Mouse (Mus musculus): ENCODE data around the gene Bfsp2. TPM values are rescaled to one million over a fixed set of nuclear protein-coding genes. Genes with fewer than 3 reads are reported as not detected.

Bfsp2 gene
- polyA plus RNA-seq, 1 experiment from 2014 or later: 4.0 TPM

- Histone ChIP-seq H3K27ac (peak overlapping the region; percentile 73), H3K27me3 (no peaks in the 10 kb centered on the region), H3K9me3 (no peaks in the 10 kb centered on the region), H3K4me1 (replicated peaks) (peaks cover 22% of the 10 kb centered on the region), H3K4me2 (replicated peaks) (no peak overlapping the region), H3K9ac (replicated peaks) (no peak overlapping the region; the same call in 1 of the 2 replicates), H3K36me3 (no peaks in the 10 kb centered on the region), H3K4me3 (replicated peaks) (no peak overlapping the region)
- ATAC-seq: peak; percentile 34; the same call in 1 of the 2 replicates
- WGBS: 42% methylated on average over 8 of the region's 8 CpGs
Observed at GRCm38 (mm10) chr9:103480603-103481220, 492 bp upstream of the Bfsp2 start.

DNA sequence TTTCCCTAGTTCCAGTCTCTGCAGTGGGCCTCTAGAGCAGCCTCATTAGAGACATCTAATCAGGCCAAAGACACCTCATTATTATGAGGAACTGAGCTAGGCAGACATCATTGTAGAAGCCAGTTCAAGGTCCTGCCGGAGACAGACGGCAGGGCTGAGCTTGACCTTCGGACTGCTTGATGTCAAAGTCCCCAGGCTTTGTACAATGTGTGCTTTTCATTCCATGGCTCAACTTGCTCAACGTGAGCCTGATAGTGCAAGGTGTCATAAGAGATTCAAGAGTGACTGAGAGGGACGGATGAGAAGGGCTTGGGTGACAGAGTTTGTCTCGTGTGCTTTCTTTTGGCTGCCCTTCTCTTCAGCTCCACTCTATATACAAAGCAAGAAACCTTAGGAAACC lies 4.8 kb downstream of the Bfsp2 start:
- no peaks in the 10 kb centered on the region for H3K9me3 ChIP-seq
- H3K4me2 ChIP-seq (replicated peaks): no peak overlapping the region
- H3K27me3 ChIP-seq: no peaks in the 10 kb centered on the region; the same call in 1 of the 2 replicates
- H3K9ac ChIP-seq (replicated peaks): no peak overlapping the region
- H3K4me3 ChIP-seq (replicated peaks): no peak overlapping the region
- no peaks in the 10 kb centered on the region for H3K36me3 ChIP-seq
- peaks cover 51% of the 10 kb centered on the region for H3K4me1 ChIP-seq (replicated peaks)
- 82% methylated on average over 6 of the region's 6 CpGs for WGBS
- ATAC-seq: no peak
- no peak overlapping the region for H3K27ac ChIP-seq

DNA sequence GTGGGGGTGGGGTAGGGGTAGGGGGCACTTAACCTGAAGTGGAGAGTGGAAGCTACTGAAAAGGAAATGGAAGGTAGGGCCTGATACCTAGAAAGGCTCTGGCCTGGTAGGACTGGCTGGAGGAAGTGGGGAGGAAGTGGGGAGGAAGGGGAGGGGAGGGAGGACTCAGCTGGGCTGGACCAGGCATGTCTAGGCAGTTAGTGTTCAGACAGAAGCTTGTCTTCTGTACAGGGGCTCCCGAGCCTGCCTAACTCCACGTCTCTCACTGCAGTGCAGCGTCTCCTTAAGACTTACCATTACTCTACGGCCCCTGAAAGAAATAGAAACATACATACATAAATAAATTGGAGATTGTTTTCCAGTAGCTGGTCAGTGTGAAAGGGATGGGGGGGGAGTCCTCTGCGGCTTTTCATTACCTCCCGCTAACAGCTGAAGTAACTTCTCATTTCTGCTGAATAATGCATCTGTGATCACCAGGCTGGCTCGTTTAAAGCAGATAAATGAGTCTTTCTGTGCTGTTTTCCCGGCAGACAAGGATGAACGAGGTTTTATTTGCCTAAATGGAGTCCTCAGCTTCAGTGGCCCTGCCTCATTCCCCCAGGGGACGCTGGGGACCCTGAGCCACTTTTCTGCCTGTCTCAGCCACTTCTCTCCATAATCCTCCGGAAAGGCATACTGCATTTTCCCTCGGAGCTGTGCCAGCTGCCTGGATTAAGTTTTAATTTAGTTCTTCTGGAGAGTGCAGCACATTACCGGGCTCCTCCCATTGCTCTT lies 6.1 kb downstream of the Bfsp2 start:
- WGBS: 12% methylated on average over 13 of the region's 13 CpGs
- H3K4me3 ChIP-seq (replicated peaks): no peak overlapping the region
- H3K9ac ChIP-seq (replicated peaks): no peak overlapping the region
- ATAC-seq: peak; percentile 66
- H3K27me3 ChIP-seq: no peaks in the 10 kb centered on the region; the same call in 1 of the 2 replicates
- peak overlapping the region; percentile 71 for H3K27ac ChIP-seq
- peak overlapping the region; percentile 25 for H3K4me2 ChIP-seq (replicated peaks)
- H3K36me3 ChIP-seq: no peaks in the 10 kb centered on the region
- peaks cover 50% of the 10 kb centered on the region for H3K4me1 ChIP-seq (replicated peaks)
- H3K9me3 ChIP-seq: no peaks in the 10 kb centered on the region

GRCm38 (mm10) chr9:103471784-103472183 lies 8.4 kb downstream of the Bfsp2 start:
- no peak overlapping the region for H3K9ac ChIP-seq (replicated peaks)
- H3K27ac ChIP-seq: peak overlapping the region; percentile 7; the same call in 1 of the 2 replicates
- WGBS: 21% methylated on average over 11 of the region's 11 CpGs
- H3K9me3 ChIP-seq: no peaks in the 10 kb centered on the region
- H3K27me3 ChIP-seq: no peaks in the 10 kb centered on the region; the same call in 1 of the 2 replicates
- no peak overlapping the region for H3K4me3 ChIP-seq (replicated peaks)
- H3K36me3 ChIP-seq: no peaks in the 10 kb centered on the region
- H3K4me1 ChIP-seq (replicated peaks): peaks cover 54% of the 10 kb centered on the region
- H3K4me2 ChIP-seq (replicated peaks): 0 out of 2 replicates have a peak overlapping the region, but pooled peaks have one; percentile 15
- no peak for ATAC-seq

- Histone ChIP-seq H3K4me1 (replicated peaks) (peaks cover 63% of the 10 kb centered on the region), H3K9ac (replicated peaks) (no peak overlapping the region), H3K27ac (no peak overlapping the region), H3K27me3 (no peaks in the 10 kb centered on the region; the same call in 1 of the 2 replicates), H3K9me3 (no peaks in the 10 kb centered on the region), H3K4me2 (replicated peaks) (no peak overlapping the region), H3K4me3 (replicated peaks) (no peak overlapping the region), H3K36me3 (no peaks in the 10 kb centered on the region)
- 66% methylated on average over 5 of the region's 5 CpGs for WGBS
- no peak for ATAC-seq
Observed at GRCm38 (mm10) chr9:103469516-103469915, 10.7 kb downstream of the Bfsp2 start.

DNA sequence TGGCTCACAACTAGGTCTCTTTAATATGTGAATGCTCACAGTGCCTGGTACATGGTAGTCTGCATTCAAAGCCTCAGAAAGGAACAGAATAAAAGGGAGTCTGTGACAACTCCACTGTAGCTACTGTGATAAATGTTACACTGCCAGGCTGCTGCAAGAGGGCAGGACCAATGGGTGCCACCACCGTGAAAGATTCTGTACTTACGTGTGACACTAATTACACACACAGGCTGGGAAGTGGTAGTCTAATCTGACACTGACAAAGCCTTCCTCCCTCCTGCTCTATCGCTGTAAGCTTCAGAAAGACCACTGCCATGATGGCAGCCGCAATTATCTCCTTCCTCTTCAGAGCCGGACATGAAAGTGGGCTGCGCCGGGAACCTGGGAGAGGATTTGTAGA lies 11.3 kb downstream of the Bfsp2 start:
- Histone ChIP-seq H3K9me3 (no peaks in the 10 kb centered on the region), H3K27me3 (no peaks in the 10 kb centered on the region; the same call in 1 of the 2 replicates), H3K36me3 (no peaks in the 10 kb centered on the region), H3K27ac (no peak overlapping the region), H3K4me3 (replicated peaks) (no peak overlapping the region), H3K9ac (replicated peaks) (no peak overlapping the region), H3K4me2 (replicated peaks) (no peak overlapping the region), H3K4me1 (replicated peaks) (peaks cover 59% of the 10 kb centered on the region)
- no peak for ATAC-seq
- 80% methylated on average over 7 of the region's 7 CpGs for WGBS

DNA sequence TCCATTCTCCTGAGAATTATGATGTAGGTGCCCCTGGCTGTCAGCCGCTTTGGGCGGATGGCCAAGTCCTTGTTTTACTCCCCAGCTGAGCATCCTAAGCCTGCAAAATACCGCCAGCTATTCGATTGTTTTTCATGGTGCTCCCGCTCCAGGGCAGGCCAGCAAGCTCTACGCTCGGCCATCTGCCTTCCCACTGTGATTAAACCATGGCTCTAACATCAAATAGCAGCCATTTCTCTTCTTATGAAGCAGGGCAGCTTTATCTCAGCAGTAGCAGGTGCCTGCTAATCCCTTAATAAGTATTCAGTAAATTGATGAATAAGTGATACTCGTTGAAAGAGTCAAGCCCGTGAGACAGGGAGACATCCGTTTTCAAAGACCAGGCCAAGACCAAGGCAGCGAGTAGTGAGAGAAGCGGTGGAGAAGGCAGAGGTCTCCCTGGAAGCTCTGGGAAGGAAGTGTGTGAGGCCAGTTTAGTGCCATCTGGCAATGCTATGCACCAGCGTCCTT lies 14.5 kb downstream of the Bfsp2 start:
- WGBS: 14% methylated on average over 13 of the region's 13 CpGs
- H3K27ac ChIP-seq: peak overlapping the region; percentile 83
- no peak overlapping the region for H3K4me2 ChIP-seq (replicated peaks)

GRCm38 (mm10) chr9:103465293-103465692 lies 14.9 kb downstream of the Bfsp2 start:
- peak overlapping the region; percentile 83 for H3K27ac ChIP-seq
- WGBS: 4% methylated on average over 1 of the region's 1 CpGs
- no peaks in the 10 kb centered on the region for H3K27me3 ChIP-seq
- no peak overlapping the region for H3K4me3 ChIP-seq (replicated peaks)
- H3K4me1 ChIP-seq (replicated peaks): peaks cover 32% of the 10 kb centered on the region
- H3K36me3 ChIP-seq: no peaks in the 10 kb centered on the region
- no peak overlapping the region for H3K9ac ChIP-seq (replicated peaks)
- ATAC-seq: peak; percentile 66
- H3K9me3 ChIP-seq: no peaks in the 10 kb centered on the region
- H3K4me2 ChIP-seq (replicated peaks): no peak overlapping the region

More for the DNA sequence above, 14.5 kb downstream of the Bfsp2 start:
- no peaks in the 10 kb centered on the region for H3K9me3 ChIP-seq
- ATAC-seq: peak; percentile 92
- H3K9ac ChIP-seq (replicated peaks): no peak overlapping the region
- no peak overlapping the region for H3K4me3 ChIP-seq (replicated peaks)
- H3K4me1 ChIP-seq (replicated peaks): peaks cover 37% of the 10 kb centered on the region
- no peaks in the 10 kb centered on the region for H3K27me3 ChIP-seq
- H3K36me3 ChIP-seq: no peaks in the 10 kb centered on the region

GRCm38 (mm10) chr9:103463833-103464232 lies 16.4 kb downstream of the Bfsp2 start:
- no peaks in the 10 kb centered on the region for H3K9me3 ChIP-seq
- no peak for ATAC-seq

DNA sequence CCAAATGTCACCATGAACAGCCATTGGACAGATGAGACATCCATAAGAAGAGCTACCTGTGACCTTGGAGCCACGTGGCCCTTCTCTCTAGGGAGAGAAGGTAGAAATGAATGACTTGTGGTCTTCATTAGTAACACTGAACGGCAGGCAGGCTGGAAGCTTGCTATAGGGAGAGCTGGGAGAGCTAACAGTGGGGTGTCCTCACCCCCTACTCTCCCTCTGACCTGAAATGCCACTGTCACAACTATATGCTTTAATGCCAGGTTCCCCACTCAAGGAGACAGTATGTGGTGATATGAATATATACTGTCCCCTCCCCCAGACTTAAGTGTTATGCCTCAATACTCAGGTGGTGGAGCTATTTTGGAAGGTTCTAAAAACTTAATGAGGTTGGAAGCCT lies 20.4 kb downstream of the Bfsp2 start:
- Histone ChIP-seq H3K4me1 (replicated peaks) (peaks cover 8% of the 10 kb centered on the region), H3K9me3 (no peaks in the 10 kb centered on the region), H3K4me3 (replicated peaks) (no peak overlapping the region), H3K36me3 (no peaks in the 10 kb centered on the region), H3K27me3 (no peaks in the 10 kb centered on the region), H3K27ac (no peak overlapping the region), H3K4me2 (replicated peaks) (no peak overlapping the region), H3K9ac (replicated peaks) (no peak overlapping the region)
- 65% methylated on average over 2 of the region's 2 CpGs for WGBS
- no peak for ATAC-seq

More at GRCm38 (mm10) chr9:103463833-103464232, 16.4 kb downstream of the Bfsp2 start:
- no peaks in the 10 kb centered on the region for H3K36me3 ChIP-seq
- no peak overlapping the region for H3K4me2 ChIP-seq (replicated peaks)
- WGBS: 68% methylated on average over 6 of the region's 6 CpGs
- no peak overlapping the region for H3K9ac ChIP-seq (replicated peaks)
- H3K4me3 ChIP-seq (replicated peaks): no peak overlapping the region
- no peaks in the 10 kb centered on the region for H3K27me3 ChIP-seq
- no peak overlapping the region for H3K27ac ChIP-seq
- H3K4me1 ChIP-seq (replicated peaks): peaks cover 27% of the 10 kb centered on the region

DNA sequence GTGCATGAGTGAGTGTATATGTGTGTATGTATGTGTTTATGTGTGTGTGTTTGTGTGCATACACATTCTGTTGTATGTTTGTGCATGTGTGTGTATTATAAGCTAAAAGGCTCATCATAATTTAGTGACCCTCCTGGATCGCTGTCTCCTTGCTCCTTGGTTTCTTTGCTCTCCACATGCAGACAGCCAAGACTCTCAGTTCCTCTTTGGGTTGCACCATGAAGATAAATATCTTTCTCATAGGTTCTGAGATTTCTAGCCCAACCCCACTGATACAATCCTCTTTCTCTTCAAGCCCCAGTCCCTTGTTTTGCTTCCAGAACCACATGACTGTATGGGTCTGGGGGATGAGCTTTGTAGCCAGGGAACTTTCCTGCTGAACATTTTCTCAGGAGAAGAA lies 20.9 kb downstream of the Bfsp2 start:
- Histone ChIP-seq H3K27ac (no peak overlapping the region), H3K9me3 (no peaks in the 10 kb centered on the region), H3K4me2 (replicated peaks) (no peak overlapping the region), H3K36me3 (no peaks in the 10 kb centered on the region), H3K27me3 (no peaks in the 10 kb centered on the region), H3K4me3 (replicated peaks) (no peak overlapping the region), H3K4me1 (replicated peaks) (0 out of 2 replicates have a peak, but pooled peaks cover 4% of the 10 kb centered on the region), H3K9ac (replicated peaks) (no peak overlapping the region)
- 100% methylated on average over 1 of the region's 1 CpGs for WGBS
- no peak for ATAC-seq

- WGBS: 68% methylated on average over 6 of the region's 6 CpGs
- Histone ChIP-seq H3K36me3 (no peaks in the 10 kb centered on the region), H3K4me3 (replicated peaks) (no peak overlapping the region), H3K4me1 (replicated peaks) (no peaks in the 10 kb centered on the region), H3K27ac (no peak overlapping the region), H3K9ac (replicated peaks) (no peak overlapping the region), H3K27me3 (no peaks in the 10 kb centered on the region), H3K4me2 (replicated peaks) (no peak overlapping the region), H3K9me3 (no peaks in the 10 kb centered on the region)
- no peak for ATAC-seq
Observed at GRCm38 (mm10) chr9:103449651-103450050, 30.6 kb downstream of the Bfsp2 start.
